Mouse (Mus musculus): ENCODE results near the gene Nsmce4a. TPM values are rescaled to one million over a fixed set of nuclear protein-coding genes. Genes with fewer than 3 reads are reported as not detected.
A peak's percentile ranks its signal among the peaks of the same experiment; 100 is the strongest.

Gene Nsmce4a
- total RNA-seq, 1 experiment: 90.9 TPM

- Histone ChIP-seq H3K4me1 (ENCODE audit: control insufficient read depth in 2 of 2, insufficient read depth in 2 of 2, low read length in 2 of 2, poor library complexity in 1 of 2) (no peaks in the 10 kb centered on the region), H3K36me3 (ENCODE audit: control insufficient read depth, insufficient read depth, low read length, poor library complexity, severe bottlenecking) (no peaks in the 10 kb centered on the region), H3K9ac (ENCODE audit: insufficient read depth, low read depth, low read length, poor library complexity, severe bottlenecking) (no peak overlapping the region), H3K27ac (ENCODE audit: insufficient read depth, low read depth, low read length, poor library complexity, severe bottlenecking) (no peak overlapping the region), H3K4me3 (ENCODE audit: insufficient read depth in 1 of 2, low read depth in 1 of 2, low read length in 2 of 2, poor library complexity in 1 of 2, severe bottlenecking in 1 of 2) (no peak overlapping the region), H3K9me3 (ENCODE audit: control insufficient read depth, insufficient read depth, low read depth, low read length) (no peaks in the 10 kb centered on the region)
- DNase-seq (ENCODE audit: low read depth, low spot score): no peak
- in situ Hi-C loops (cut with MboI; ENCODE audit: low sequenced_read_pairs in 2 of 2, unreplicated experiment in 2 of 2): no loop called here
- no peak for TF ChIP-seq ZC3H11A (IDR thresholded peaks at IDR 0.05; ENCODE audit: borderline replicate concordance, low read depth, low read length)
Observed at GRCm38 (mm10) chr7:130613973-130614372, 41.1 kb upstream of the Nsmce4a start.

- TF ChIP-seq MAFK (IDR thresholded peaks at IDR 0.05; ENCODE audit: insufficient read depth, low read depth, low read length) (no peak), ZC3H11A (IDR thresholded peaks at IDR 0.05; ENCODE audit: borderline replicate concordance, low read depth, low read length) (no peak), ZNF384 (IDR thresholded peaks at IDR 0.05; ENCODE audit: low read depth, low read length) (no peak), HCFC1 (IDR thresholded peaks at IDR 0.05; ENCODE audit: borderline replicate concordance, insufficient read depth, low read length) (no peak), CHD2 (IDR thresholded peaks at IDR 0.05; ENCODE audit: low read depth, low read length) (no peak)
- no peaks in the 10 kb centered on the region for H3K9me3 ChIP-seq (ENCODE audit: control insufficient read depth, insufficient read depth, low read depth, low read length)
- no peak overlapping the region for H3K9ac ChIP-seq (ENCODE audit: insufficient read depth, low read depth, low read length, poor library complexity, severe bottlenecking)
- H3K36me3 ChIP-seq (ENCODE audit: control insufficient read depth, insufficient read depth, low read length, poor library complexity, severe bottlenecking): no peaks in the 10 kb centered on the region; the same call in 1 of the 2 replicates
- H3K4me1 ChIP-seq (ENCODE audit: control insufficient read depth in 2 of 2, insufficient read depth in 2 of 2, low read length in 2 of 2, poor library complexity in 1 of 2): peaks cover 1 to 6% of the 10 kb centered on the region in 2 experiments; a peak in 1 of 4 replicates
- no peak for DNase-seq (ENCODE audit: low read depth, low spot score)
- in situ Hi-C loops (cut with MboI; ENCODE audit: low sequenced_read_pairs in 2 of 2, unreplicated experiment in 2 of 2): no loop called here
- no peak overlapping the region for H3K27ac ChIP-seq (ENCODE audit: insufficient read depth, low read depth, low read length, poor library complexity, severe bottlenecking)
- no peak overlapping the region for H3K4me3 ChIP-seq (ENCODE audit: insufficient read depth in 1 of 2, low read depth in 1 of 2, low read length in 2 of 2, poor library complexity in 1 of 2, severe bottlenecking in 1 of 2)
Observed at GRCm38 (mm10) chr7:130606958-130607357, 34.0 kb upstream of the Nsmce4a start.

GRCm38 (mm10) chr7:130605111-130605510, 32.2 kb upstream of the Nsmce4a start:
- in situ Hi-C loops (cut with MboI; ENCODE audit: low sequenced_read_pairs in 2 of 2, unreplicated experiment in 2 of 2): no loop called here
- Histone ChIP-seq H3K4me3 (ENCODE audit: insufficient read depth in 1 of 2, low read depth in 1 of 2, low read length in 2 of 2, poor library complexity in 1 of 2, severe bottlenecking in 1 of 2) (no peak overlapping the region), H3K36me3 (ENCODE audit: control insufficient read depth, insufficient read depth, low read length, poor library complexity, severe bottlenecking) (no peaks in the 10 kb centered on the region; the same call in 1 of the 2 replicates), H3K9me3 (ENCODE audit: control insufficient read depth, insufficient read depth, low read depth, low read length) (no peaks in the 10 kb centered on the region), H3K4me1 (ENCODE audit: control insufficient read depth in 2 of 2, insufficient read depth in 2 of 2, low read length in 2 of 2, poor library complexity in 1 of 2) (peaks cover 1 to 7% of the 10 kb centered on the region in 2 experiments; a peak in 1 of 4 replicates), H3K27ac (ENCODE audit: insufficient read depth, low read depth, low read length, poor library complexity, severe bottlenecking) (no peak overlapping the region), H3K9ac (ENCODE audit: insufficient read depth, low read depth, low read length, poor library complexity, severe bottlenecking) (no peak overlapping the region)
- DNase-seq (ENCODE audit: low read depth, low spot score): no peak
- TF ChIP-seq ZC3H11A (IDR thresholded peaks at IDR 0.05; ENCODE audit: borderline replicate concordance, low read depth, low read length) (peak; percentile 46; the same call in 1 of the 2 replicates), HCFC1 (IDR thresholded peaks at IDR 0.05; ENCODE audit: borderline replicate concordance, insufficient read depth, low read length) (0 out of 2 replicates have a peak, but pooled peaks have one; percentile 35), CHD2 (IDR thresholded peaks at IDR 0.05; ENCODE audit: low read depth, low read length) (no peak), ZNF384 (IDR thresholded peaks at IDR 0.05; ENCODE audit: low read depth, low read length) (no peak), MAFK (IDR thresholded peaks at IDR 0.05; ENCODE audit: insufficient read depth, low read depth, low read length) (no peak)

- Histone ChIP-seq H3K36me3 (ENCODE audit: control insufficient read depth, insufficient read depth, low read length, poor library complexity, severe bottlenecking) (no peaks in the 10 kb centered on the region; the same call in 1 of the 2 replicates), H3K4me1 (ENCODE audit: control insufficient read depth in 2 of 2, insufficient read depth in 2 of 2, low read length in 2 of 2, poor library complexity in 1 of 2) (peaks cover 1 to 10% of the 10 kb centered on the region in 2 experiments; a peak in 1 of 4 replicates), H3K9me3 (ENCODE audit: control insufficient read depth, insufficient read depth, low read depth, low read length) (no peaks in the 10 kb centered on the region), H3K9ac (ENCODE audit: insufficient read depth, low read depth, low read length, poor library complexity, severe bottlenecking) (no peak overlapping the region), H3K27ac (ENCODE audit: insufficient read depth, low read depth, low read length, poor library complexity, severe bottlenecking) (no peak overlapping the region), H3K4me3 (ENCODE audit: insufficient read depth in 1 of 2, low read depth in 1 of 2, low read length in 2 of 2, poor library complexity in 1 of 2, severe bottlenecking in 1 of 2) (no peak overlapping the region)
- in situ Hi-C loops (cut with MboI; ENCODE audit: low sequenced_read_pairs in 2 of 2, unreplicated experiment in 2 of 2): no loop called here
- TF ChIP-seq CHD2 (IDR thresholded peaks at IDR 0.05; ENCODE audit: low read depth, low read length) (no peak), ZNF384 (IDR thresholded peaks at IDR 0.05; ENCODE audit: low read depth, low read length) (no peak), HCFC1 (IDR thresholded peaks at IDR 0.05; ENCODE audit: borderline replicate concordance, insufficient read depth, low read length) (no peak), ZC3H11A (IDR thresholded peaks at IDR 0.05; ENCODE audit: borderline replicate concordance, low read depth, low read length) (no peak)
- no peak for DNase-seq (ENCODE audit: low read depth, low spot score)
Observed at GRCm38 (mm10) chr7:130604390-130604789, 31.5 kb upstream of the Nsmce4a start.

- Histone ChIP-seq H3K36me3 (ENCODE audit: control insufficient read depth, insufficient read depth, low read length, poor library complexity, severe bottlenecking) (no peaks in the 10 kb centered on the region; the same call in 1 of the 2 replicates), H3K9me3 (ENCODE audit: control insufficient read depth, insufficient read depth, low read depth, low read length) (no peaks in the 10 kb centered on the region), H3K4me1 (ENCODE audit: control insufficient read depth in 2 of 2, insufficient read depth in 2 of 2, low read length in 2 of 2, poor library complexity in 1 of 2) (peaks cover 5 to 11% of the 10 kb centered on the region in 2 experiments; a peak in 1 of 4 replicates), H3K9ac (ENCODE audit: insufficient read depth, low read depth, low read length, poor library complexity, severe bottlenecking) (no peak overlapping the region), H3K27ac (ENCODE audit: insufficient read depth, low read depth, low read length, poor library complexity, severe bottlenecking) (no peak overlapping the region), H3K4me3 (ENCODE audit: insufficient read depth in 1 of 2, low read depth in 1 of 2, low read length in 2 of 2, poor library complexity in 1 of 2, severe bottlenecking in 1 of 2) (no peak overlapping the region)
- in situ Hi-C loops (cut with MboI; ENCODE audit: low sequenced_read_pairs in 2 of 2, unreplicated experiment in 2 of 2): no loop called here
- no peak for DNase-seq (ENCODE audit: low read depth, low spot score)
- TF ChIP-seq CHD2 (IDR thresholded peaks at IDR 0.05; ENCODE audit: low read depth, low read length): no peak
- no peak for TF ChIP-seq ZNF384 (IDR thresholded peaks at IDR 0.05; ENCODE audit: low read depth, low read length)
- TF ChIP-seq HCFC1 (IDR thresholded peaks at IDR 0.05; ENCODE audit: borderline replicate concordance, insufficient read depth, low read length): no peak
- TF ChIP-seq ZC3H11A (IDR thresholded peaks at IDR 0.05; ENCODE audit: borderline replicate concordance, low read depth, low read length): no peak
- TF ChIP-seq MAFK (IDR thresholded peaks at IDR 0.05; ENCODE audit: insufficient read depth, low read depth, low read length): no peak
Observed at GRCm38 (mm10) chr7:130603556-130603955, 30.6 kb upstream of the Nsmce4a start.
